Mouse (Mus musculus) testis, postnatal 14 days (tissue): Measurements from ENCODE around the gene Dhrs9.
"Not testable (repeated sequence)": the region's sequence is repeated elsewhere in the genome, so short reads cannot be mapped to it uniquely, and the experiment has no call there.

Experiments used
- DNase-seq: peaks from one replicate; pipeline ENCODE4 v3.0.0; 2021; ENCODE audit warnings: low spot score

The Dhrs9 gene

DNA sequence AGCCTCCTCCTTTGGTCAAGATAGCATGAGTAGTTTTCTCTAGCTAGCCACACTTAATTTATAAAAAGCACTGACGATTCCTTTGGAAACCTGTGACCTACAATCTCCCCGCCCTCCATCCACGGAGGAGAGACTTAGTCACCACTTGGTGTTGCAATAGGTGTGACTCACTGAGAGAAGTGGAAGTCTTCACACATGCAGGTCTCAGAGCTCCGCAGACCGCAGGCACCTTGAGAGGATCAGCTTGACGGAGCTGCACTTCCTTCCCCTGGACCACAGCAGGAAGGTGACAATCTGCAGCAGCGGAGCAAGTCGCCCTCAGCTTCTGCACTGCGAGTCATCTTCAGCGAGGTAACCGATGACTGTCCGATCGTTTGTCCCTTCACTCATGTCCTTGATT is at the start of gene Dhrs9:
Dhrs9 (plus strand) TSS at position 165 of the 400 bp plus-strand sequence.
- DNase-seq = no peak

- not testable (repeated sequence) for DNase-seq
Observed at GRCm38 (mm10) chr2:69331523-69331922, 48.7 kb upstream of the Dhrs9 start.

DNA sequence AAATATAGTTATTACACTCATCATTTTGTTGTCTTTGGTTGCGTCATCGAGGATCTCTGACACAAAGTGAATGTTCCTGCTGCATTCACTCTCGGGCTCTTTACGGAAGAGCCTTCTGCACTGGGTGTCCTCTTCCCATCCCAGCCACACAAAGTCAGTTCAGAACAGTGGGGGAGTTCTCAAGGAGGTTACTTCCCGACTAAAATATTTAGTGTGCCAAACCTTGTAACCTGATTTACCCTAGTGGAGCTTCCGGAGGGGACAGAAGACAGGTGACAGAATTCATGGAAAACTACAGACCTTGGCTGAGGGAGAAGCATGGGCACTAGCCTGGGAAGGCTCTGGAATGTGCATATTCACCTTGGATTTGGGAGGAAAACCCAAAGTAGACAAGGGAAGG is 38.7 kb upstream of the Dhrs9 start:
- no peak for DNase-seq

- no peak for DNase-seq
Observed at GRCm38 (mm10) chr2:69342496-69343221, 37.6 kb upstream of the Dhrs9 start, which contains the start of gene Abcb11. Abcb11 (minus strand) TSS chr2:69342616.

GRCm38 (mm10) chr2:69355402-69355801 is 24.8 kb upstream of the Dhrs9 start:
- not testable (repeated sequence) for DNase-seq

GRCm38 (mm10) chr2:69364831-69365230 is 15.4 kb upstream of the Dhrs9 start:
- no peak for DNase-seq

DNA sequence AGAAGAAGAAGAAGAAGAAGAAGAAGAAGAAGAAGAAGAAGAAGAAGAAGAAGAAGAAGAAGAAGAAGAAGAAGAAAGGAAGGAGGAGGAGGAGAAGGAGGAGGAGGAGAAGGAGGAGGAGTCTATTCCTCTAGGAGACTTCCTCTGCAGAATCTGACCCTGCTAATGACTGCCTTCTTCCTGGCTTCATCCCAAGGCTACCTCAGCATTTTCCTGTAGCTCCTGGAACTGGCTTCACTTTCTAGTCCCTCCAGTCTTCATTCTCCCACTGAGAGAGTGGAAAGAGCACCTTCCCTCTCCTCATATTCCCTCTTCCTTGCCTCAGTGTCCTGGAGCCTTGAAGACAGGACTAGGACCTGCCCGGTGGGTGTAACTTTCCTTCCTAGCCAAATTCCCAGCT is 15.0 kb upstream of the Dhrs9 start:
- DNase-seq = no peak

- DNase-seq = no peak
Observed at GRCm38 (mm10) chr2:69376780-69377179, 3.5 kb upstream of the Dhrs9 start.

- no peak for DNase-seq
Observed at GRCm38 (mm10) chr2:69379801-69380200, 444 bp upstream of the Dhrs9 start.

- DNase-seq = no peak
Observed at GRCm38 (mm10) chr2:69381740-69382139, 1.5 kb downstream of the Dhrs9 start.

- DNase-seq = no peak
Observed at GRCm38 (mm10) chr2:69382838-69383237, 2.6 kb downstream of the Dhrs9 start.

DNA sequence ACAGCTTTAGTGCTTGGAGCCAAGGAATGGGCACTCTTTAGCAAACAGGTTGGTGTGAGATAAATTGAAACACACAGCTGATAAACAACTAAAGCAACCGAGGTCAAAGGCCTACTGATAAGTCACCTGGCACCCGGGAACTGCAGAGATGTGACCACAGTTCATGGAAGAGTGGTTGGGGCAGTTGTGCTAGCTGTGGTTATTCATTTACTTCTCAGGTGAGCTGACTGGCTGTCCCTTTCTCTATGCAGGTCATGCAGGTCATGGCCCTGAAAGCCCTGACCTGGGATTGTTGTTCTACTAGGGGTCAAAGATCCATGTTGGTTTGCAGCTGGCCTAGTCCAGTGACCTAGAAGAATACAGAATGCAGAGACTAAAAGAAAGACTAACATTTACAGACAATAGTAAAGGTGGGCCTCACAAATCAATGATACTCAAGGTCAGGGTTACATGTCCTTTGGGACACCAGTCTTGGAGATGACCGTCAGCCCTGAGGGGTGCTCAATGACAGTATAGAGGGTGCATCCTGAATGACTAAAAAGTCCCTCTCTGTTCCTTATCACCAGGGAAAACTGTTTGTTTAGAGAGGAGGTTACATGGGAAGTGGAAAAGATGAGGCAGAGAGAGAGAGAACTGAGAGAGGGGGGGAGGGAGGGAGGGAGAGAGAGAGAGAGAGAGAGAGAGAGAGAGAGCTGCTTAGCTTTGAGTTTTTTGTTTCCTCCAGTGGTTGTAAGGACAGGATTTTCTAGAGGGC is 6.0 kb downstream of the Dhrs9 start:
- no peak for DNase-seq

DNA sequence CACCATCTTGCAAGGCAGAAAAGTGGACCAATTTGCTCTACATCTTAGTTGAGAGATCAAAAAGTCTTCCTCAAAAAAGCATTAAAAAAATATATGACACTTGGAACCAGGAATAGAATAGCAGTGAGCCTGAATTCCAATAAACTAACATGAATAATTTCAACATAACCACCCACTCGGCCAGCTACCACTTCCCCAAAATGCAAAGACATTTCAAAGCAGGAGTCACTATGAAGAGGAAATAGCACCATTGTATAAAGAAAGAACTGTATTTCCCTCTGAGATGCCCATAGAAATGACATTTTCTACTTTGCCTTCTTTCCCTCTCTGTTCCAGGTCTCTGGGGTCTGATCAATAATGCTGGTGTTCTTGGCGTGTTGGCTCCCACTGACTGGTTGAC is 13.7 kb downstream of the Dhrs9 start:
- no peak for DNase-seq

GRCm38 (mm10) chr2:69395597-69396248 is 15.5 kb downstream of the Dhrs9 start:
- no peak for DNase-seq

GRCm38 (mm10) chr2:69396760-69397435 is 16.7 kb downstream of the Dhrs9 start:
- DNase-seq = no peak

- no peak for DNase-seq
Observed at GRCm38 (mm10) chr2:69400866-69401604, 20.8 kb downstream of the Dhrs9 start.

DNA sequence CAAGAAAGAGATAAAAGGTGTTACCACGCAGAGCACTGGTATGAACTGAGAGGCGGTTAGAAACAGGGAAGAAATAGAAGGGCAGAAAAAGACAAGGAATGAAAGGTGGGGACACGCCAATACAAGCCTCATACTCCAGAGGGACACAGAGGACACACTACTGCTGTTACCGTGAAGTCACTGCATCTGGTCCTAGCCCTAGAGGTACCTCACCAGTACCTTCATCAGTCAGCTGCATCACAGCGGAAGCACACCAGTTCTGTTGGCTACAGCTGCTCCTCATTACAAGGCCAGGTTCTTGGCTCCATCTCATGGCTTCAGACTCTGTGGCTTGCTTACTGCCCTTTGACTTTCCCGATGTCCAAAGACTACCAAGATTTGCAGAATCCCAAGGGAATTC is 21.6 kb downstream of the Dhrs9 start:
- DNase-seq = no peak

DNA sequence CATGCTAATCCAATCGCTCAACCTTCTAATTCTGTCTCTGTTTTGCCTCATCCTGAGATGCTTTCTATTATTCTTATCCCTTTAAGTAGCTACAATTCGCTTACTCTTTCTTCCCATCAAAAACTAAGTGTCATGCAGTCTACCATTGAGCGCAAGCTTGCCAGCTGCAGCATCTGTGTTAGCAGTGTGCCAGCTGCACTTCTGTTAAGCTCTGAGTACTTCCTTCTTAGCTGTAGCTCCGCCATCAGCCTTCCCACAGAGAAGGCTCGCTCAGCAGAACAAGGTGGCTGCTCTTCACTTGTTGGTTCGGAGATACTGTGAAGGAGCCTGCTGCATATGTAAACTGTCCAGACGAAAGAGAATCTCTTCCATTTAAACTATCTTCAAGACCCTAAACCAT is 22.1 kb downstream of the Dhrs9 start:
- DNase-seq = no peak

GRCm38 (mm10) chr2:69405692-69406091 is 25.4 kb downstream of the Dhrs9 start:
- no peak for DNase-seq

DNA sequence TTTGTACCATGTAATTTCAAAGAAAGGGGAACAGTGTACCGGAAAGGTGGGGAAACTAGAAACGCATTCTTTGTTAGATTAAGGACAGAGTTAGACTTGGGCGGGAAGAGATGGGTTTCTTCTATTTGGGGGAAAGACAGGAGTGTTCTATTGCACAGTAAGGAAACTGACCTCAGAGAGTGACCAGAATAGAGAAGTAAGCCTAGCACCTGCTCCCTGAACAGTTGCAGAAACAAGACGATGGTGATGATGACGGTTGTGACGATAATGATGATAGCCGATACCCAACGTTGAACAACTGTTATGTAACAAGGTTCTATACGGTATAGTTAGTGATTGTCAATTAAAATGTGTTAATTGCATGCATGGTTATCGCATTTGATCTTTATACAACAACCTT is 34.3 kb downstream of the Dhrs9 start:
- no peak for DNase-seq

DNA sequence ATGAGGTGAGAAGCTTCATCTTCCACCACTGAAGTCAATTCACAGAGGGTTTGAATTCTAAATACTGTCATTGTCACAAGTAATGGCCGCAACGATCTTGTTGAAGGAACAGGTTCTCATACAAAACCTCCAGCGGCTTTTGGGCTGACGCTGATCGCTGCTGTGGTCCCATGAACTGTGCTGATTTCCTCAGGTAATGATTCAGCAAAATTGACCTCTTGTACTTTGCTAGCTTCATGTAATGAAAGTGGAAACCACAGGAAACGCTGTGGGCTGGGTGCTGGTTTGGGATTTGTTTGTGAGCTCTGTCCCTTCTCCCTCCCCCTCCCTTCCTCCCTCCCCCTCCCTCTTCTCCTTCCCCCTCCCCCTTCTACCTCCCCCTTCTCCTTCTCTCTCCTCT is 34.8 kb downstream of the Dhrs9 start:
- no peak for DNase-seq
